Mouse (Mus musculus): ENCODE data around the gene Apc2. TPM values are rescaled to one million over a fixed set of nuclear protein-coding genes. Genes with fewer than 3 reads are reported as not detected.

The Apc2 gene
- total RNA-seq, 1 experiment from 2014 or later: 0.05 TPM

DNA sequence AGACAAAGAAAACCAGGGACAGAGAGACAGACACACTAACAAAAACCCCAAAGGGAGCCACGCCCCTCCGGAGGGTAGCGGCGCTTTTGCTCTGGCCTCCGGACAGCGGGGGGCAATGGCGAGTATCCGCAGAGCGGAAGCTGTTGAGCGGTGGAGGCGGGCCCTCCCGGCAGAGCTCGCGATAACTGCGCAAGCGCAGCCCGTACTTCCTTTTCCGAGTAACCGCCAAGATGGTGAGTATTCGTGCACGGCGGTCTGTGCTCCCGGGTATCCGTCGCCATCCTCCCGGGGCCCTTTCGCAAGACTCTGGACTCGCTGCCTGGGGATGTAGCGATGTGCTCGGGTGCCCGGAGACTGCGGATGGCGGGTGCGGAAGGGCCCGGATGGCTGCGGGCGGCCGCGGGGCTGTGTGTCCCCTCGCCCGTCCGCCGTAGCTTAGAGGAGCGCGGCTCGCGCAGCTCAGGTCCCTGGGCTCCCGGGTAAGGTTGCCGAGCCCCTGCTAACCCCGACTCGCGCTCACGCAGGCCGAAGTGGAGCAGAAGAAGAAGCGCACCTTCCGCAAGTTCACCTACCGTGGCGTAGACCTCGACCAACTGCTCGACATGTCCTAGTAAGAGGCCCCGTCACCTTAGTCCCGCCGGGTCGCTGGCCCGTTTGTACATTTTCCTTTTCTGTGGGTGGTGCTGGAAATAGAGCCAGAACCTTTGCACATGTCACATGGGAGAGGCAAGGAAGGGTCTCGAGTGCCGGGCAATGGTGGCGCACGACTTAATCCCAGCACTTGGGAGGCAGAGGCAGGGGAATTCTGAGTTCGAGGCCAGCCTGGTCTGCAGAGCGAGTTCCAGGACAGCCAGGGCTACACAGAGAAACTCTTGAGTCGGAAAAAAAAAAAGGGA is 3.3 kb upstream of the Apc2 start, which contains the start of gene Rps15:
Gene Rps15 (plus strand): TSS at position 203 of the 896 bp plus-strand sequence.
- peak; percentile 88 for ATAC-seq (replicated peaks; ENCODE audit: low read depth, poor library complexity, severe bottlenecking)

DNA sequence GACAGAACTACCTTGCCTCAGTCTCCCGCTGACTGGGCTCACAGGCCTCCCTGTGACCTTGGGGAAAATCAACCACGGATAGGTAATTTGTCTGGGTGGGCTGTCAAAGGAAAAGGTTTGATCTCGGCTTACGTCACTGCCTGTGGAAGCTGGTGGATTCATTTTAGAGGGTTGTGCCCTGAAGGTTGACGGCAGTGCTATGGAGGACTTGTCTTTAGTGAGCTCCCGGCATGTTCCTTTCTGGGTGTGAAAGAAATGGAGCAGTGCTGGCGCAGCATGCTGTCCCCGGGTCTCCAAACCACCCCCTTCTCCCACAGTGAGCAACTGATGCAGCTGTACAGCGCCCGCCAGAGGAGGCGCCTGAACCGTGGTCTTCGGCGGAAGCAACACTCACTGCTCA is 2.5 kb upstream of the Apc2 start:
- no peak for ATAC-seq (replicated peaks; ENCODE audit: low read depth, poor library complexity, severe bottlenecking)

DNA sequence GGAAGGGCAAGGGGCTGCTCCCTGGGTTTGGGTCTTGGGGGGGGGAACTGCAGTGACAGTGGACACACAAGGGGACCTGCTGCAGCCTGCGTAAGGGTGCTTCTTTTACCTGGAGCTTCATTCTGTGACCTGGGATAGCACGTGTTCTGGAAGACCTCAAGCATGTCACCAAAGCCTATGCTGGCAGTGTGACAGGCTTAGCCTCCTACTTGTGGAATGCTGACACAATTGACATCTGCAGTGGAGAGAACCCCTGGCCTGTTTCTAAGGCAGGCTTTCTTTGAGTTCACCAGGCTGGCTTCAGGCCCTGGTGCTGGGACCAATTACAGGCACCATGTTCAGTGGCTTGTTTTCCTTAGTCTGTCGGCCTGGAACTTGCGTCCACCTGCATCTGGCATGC is 1.5 kb upstream of the Apc2 start:
- ATAC-seq (replicated peaks; ENCODE audit: low read depth, poor library complexity, severe bottlenecking): no peak

DNA sequence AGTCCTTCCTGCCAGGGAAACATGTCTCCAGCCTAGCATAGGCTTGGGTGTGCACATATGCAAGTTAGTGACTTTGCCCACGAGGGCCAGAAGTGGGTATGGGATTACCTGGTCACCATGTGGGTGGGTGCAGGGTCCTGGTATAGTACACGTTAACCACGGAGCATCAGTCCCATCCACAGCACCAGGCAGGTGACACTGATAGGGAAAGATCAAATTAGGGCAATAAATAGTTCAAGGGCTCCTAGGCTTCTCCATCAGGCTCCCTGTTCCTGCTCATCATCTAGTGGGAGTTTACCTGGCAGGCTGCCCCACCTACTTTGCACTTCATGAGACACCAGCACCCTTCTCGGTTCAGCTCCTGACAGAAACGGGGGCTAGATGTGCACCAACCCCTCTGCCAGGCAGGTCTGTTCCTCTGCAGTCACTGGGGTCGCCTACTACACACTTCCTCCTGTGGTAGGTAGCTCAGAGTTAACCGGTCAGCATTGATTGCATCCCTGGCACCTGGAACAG is 931 bp upstream of the Apc2 start:
- ATAC-seq (replicated peaks; ENCODE audit: low read depth, poor library complexity, severe bottlenecking): no peak

DNA sequence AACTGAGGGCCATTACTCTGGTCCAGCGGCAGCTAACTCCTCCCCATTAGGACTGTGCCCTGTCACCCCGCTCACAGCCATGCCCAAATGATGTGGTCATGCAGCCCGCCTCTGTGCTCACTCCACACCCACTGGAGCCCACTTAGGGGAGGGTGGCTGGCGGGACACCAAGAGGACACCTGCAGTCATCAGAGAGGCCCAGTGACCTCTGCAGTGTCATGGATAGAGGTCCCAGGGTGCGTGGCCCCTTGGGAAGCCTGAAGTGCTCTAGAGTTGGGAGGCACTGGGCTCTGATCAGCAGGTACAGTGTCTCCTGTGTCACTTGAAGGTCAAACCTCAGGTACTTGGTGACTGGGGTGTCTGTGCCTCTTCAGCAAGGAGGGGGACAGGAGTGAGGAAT is 1.0 kb downstream of the Apc2 start:
- no peak for ATAC-seq (replicated peaks; ENCODE audit: low read depth, poor library complexity, severe bottlenecking)

DNA sequence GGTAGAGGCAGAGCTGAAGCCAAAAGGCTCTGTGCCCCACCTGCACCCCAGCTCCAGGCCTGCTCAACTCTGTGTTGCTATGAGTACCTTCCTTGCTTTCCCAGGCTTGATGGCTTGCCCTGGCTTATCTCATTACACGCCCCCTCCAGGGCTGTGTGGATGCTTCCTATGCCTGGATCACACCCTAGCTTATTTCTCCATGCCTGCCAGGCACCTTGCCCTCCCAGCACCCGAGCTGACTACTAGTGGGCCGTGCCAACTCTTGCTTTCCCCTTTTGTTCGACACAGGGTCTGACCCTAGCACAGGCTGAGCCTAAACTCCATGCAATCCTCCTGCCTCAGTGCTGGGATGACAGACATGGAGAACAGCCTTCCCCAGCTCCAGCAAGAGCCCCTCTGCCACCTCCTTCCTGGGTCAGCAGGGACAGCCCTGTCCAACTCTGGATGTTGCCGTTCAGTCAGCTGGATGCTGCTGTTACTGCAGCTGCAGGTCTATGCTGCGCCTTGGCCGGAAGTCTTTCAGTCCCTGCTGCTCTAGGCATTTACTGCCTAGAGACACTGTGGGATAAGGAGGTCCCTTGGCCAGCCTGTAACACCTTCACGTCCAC is 1.9 kb downstream of the Apc2 start:
- no peak for ATAC-seq (replicated peaks; ENCODE audit: low read depth, poor library complexity, severe bottlenecking)

DNA sequence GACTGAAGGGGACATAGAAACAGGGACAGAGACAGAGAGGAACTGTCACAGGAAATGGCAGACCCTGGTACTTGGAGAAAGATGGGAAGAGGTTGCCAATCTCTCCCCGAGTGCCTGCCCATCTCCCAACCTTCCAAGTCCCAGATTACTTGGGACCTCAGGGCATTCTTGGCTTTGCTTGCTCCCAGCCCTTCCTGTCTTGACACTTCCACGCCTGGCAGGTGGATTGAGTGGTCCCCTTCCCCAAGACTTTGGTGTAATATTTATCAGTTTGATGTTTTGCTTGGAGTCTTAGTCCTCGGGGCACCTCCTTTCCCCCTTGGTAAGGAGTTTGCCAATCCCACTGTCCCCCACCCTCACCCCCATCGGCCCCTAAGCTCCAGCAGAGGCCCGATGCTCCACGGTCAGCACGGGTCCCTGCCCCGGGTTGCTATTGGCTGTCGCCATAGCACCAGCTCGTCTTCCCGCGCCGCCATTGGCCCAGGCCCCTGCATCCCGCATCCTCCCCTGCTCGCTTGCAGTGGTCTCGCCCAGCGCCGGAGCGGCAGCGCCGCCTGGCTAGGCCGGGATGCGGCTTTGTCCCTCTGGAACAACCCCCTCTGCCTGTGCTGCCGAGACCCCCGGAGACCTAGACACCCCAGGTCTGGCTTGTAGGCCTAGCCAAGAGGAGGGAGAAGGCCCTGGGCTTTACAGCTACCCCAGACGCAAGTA is 2.9 kb downstream of the Apc2 start:
- no peak for ATAC-seq (replicated peaks; ENCODE audit: low read depth, poor library complexity, severe bottlenecking)

DNA sequence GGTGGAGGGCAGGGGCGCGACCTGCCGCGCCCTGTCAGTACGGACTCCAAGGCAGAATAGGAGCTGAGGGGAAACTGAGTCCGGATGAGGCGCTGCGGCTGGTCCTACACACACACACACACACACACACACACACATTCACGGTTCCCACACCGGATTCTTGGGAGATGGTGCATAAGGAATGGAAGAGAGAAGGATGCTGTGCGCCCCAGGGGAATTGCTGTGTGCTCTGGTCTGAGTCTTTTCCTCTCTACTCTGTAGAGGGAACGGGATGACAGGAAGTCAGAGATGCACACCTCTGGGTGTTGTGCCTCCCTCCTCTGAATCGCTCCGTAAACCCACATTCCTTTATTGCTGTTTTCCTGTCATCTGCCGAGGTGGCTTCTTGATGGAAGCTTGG is 3.5 kb downstream of the Apc2 start:
- no peak for ATAC-seq (replicated peaks; ENCODE audit: low read depth, poor library complexity, severe bottlenecking)

DNA sequence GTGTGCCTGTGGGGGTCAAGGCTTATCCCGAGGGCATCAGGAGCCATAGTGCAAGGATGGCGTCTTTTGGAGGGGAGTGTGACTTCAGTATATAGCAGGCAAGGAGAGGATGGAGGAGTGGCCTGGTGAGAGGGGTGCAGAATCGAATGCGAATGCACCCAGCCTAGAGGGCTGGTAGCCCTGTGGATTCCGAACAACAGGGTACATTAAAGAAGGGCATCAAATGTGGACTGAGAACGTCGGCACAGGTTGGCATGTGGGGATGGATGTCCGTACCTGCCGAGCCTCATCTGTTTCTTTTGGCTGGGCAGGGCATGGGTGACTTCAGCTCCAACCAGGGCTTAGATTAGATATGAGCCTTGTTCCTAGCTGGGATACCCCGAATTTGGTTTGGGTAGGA is 4.0 kb downstream of the Apc2 start:
- ATAC-seq (replicated peaks; ENCODE audit: low read depth, poor library complexity, severe bottlenecking): no peak

DNA sequence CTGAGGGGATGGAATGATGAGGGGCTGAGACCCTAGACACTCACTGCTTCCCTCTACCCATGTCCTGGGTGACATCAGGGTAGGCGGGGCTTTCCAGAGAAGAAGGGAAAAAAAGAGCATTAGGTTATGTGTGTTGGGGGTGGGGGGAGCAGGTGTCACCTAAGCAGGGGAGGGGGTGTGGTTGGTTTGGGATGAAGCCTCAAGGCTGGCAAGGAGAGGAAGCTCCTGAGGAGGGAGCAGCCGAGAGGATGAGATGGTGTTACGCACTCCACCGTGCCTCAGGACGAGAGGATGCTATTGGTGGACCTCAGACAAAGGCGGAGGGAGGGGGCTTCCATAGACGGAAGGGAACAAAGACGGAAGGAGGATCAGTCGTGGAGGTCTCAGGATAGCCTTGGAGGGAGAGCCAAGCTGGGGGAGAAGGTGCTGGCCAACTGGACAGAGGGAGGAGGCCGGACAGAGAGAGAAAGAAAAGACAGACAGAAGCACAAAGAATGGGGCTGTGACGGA is 5.0 kb downstream of the Apc2 start:
- no peak for ATAC-seq (replicated peaks; ENCODE audit: low read depth, poor library complexity, severe bottlenecking)

DNA sequence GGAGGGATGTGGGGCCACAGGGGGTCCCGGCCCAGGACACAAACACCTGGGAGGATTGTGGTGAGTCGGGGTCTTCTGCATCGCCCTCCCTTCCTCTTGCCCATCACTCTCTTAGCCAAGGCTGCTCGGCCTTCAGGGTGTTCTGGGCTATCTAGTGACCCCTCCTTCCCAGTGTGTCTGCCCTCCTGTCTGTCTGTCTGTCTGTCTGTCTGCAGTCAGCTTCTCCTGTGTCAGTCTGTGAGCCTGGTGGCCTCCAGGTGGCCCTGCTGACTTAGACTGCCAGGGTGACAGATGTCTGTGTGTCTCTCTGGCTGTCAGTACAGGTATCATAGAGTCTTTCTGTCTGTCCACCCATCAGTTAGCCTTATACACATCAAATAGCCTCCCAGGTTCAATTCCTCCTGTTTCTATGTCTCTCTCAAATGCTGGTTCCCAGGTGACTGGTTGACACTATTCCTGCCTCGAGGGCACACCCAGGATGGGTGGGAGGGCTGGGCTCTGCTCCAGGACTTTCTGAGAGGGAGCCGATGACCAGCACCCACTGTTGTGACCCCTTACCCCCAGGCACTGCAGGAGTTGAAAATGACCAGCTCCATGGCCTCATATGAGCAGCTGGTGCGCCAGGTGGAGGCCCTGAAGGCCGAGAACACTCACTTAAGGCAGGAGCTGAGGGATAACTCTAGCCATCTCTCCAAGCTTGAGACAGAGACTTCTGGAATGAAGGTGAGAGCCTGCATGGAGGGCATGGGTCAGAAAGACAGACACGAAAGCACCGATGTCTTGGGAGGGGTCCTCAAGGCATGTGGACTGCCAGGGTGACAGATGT is 5.7 kb downstream of the Apc2 start:
- ATAC-seq (replicated peaks; ENCODE audit: low read depth, poor library complexity, severe bottlenecking): no peak

DNA sequence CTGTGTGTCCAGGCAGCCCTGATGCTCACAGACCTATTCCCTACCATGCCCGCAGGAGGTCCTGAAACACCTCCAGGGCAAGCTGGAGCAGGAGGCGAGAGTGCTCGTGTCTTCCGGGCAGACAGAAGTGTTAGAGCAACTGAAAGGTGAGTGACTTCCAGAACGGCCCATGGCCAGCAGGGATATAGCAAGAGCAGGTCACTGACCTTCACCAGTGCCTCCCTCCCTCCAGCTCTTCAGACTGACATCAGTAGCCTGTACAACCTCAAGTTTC is 6.2 kb downstream of the Apc2 start:
- no peak for ATAC-seq (replicated peaks; ENCODE audit: low read depth, poor library complexity, severe bottlenecking)

DNA sequence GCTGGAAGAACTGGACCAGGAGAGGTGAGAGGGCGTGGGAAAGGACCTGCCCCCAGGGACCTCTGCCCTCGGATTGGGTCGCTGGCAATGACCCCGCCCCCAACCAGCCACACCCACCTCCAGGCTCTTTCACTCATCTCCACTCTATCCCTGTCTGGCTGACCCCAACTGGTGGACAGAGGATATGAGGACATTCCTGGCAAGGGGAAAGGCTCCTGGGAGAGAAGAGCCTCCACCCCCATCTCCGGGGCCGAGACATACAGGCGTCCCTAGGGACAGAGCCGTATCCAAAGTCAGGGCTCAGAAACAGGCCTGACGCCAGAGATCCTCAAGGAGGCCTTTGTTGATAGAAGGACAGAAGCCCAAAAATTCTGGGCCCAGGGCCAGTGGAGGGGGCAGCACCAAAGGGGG is 6.7 kb downstream of the Apc2 start:
- ATAC-seq (replicated peaks; ENCODE audit: low read depth, poor library complexity, severe bottlenecking): no peak

DNA sequence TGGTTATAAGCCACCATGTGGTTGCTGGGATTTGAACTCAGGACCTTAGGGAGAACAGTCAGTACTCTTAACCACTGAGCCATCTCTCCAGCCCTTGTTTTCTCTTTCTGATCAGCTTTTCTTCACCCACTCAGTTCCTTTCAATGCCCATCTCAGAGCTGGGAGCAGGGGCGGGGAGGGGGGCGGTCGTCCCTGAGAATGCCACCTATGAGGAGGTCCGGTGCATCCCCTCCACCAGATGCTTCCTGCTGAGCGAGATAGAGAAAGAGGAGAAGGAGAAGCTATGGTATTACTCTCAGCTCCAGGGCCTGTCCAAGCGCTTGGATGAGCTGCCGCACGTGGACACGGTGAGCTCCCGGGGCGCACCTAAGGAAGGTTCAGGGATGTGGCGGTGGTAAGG is 8.7 kb downstream of the Apc2 start:
- ATAC-seq (replicated peaks; ENCODE audit: low read depth, poor library complexity, severe bottlenecking): peak; percentile 67

DNA sequence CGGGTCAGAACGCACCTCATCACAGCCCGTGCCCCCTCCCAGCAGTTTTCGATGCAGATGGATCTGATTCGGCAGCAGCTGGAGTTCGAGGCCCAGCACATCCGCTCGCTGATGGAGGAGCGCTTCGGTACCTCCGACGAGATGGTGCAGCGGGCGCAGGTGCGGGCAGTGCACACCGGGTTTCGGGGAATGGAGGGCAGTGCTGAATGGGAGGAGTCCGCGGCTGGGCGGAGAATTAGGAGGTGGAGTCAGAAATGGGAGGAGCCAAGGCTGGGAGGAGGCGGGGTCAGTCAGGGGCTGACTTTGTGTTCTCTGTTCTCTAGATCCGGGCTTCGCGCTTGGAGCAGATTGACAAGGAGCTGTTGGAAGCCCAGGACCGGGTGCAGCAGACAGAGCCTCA is 9.1 kb downstream of the Apc2 start:
- peak; percentile 86 for ATAC-seq (replicated peaks; ENCODE audit: low read depth, poor library complexity, severe bottlenecking)

DNA sequence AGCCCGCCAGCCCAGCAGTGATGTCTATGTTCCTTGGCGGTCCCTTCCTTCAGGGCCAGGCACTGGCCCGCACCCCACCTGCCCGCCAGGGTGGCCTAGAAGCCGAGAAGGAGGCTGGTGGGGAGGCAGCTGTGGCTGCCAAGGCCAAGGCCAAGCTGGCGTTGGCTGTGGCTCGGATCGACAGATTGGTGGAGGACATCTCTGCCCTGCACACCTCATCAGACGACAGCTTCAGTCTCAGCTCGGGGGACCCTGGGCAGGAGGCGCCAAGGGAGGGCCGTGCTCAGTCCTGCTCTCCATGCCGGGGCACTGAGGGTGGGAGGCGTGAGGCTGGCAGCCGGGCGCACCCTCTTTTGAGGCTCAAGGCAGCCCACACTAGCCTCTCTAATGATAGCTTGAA is 15.8 kb downstream of the Apc2 start:
- ATAC-seq (replicated peaks; ENCODE audit: low read depth, poor library complexity, severe bottlenecking): no peak

DNA sequence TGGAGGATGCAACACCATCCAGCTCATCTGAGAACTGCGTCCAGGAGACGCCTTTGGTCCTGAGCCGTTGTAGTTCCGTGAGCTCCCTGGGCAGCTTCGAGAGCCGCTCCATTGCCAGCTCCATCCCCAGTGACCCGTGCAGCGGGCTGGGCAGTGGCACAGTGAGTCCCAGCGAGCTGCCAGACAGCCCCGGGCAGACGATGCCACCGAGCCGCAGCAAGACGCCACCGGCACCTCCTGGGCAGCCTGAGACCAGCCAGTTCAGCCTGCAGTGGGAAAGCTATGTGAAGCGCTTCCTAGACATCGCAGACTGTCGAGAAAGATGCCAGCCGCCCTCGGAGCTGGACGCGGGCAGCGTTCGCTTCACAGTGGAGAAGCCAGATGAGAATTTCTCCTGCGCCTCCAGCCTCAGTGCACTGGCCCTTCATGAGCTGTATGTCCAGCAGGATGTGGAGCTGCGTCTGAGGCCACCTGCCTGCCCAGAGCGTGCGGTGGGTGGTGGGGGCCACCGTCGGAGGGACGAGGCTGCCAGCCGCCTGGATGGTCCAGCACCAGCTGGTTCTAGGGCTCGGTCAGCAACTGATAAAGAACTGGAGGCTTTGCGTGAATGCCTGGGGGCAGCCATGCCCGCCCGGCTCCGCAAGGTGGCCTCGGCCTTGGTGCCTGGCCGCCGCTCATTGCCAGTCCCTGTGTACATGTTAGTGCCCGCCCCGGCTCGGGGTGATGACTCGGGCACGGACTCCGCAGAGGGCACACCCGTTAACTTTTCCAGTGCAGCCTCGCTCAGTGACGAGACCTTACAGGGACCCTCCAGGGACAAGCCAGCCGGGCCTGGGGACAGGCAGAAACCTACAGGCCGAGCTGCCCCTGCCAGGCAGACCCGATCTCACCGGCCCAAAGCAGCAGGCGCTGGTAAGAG is 17.1 kb downstream of the Apc2 start:
- ATAC-seq (replicated peaks; ENCODE audit: low read depth, poor library complexity, severe bottlenecking): no peak

DNA sequence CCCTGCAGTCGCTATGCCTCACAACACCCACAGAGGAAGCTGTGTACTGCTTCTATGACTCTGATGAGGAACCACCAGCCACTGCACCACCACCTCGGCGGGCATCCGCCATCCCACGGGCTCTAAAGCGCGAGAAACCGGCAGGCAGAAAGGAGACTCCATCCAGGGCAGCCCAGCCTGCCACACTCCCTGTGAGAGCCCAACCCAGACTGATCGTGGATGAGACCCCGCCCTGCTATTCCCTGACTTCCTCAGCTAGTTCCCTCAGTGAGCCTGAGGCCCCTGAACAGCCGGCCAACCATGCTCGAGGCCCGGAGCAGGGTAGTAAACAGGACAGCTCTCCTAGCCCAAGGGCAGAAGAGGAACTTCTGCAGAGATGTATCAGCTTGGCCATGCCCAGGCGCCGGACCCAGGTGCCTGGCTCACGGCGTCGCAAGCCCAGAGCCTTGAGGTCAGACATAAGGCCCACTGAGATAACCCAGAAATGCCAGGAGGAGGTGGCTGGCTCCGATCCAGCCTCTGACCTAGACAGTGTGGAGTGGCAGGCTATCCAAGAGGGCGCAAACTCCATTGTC is 17.9 kb downstream of the Apc2 start:
- peak; percentile 52 for ATAC-seq (replicated peaks; ENCODE audit: low read depth, poor library complexity, severe bottlenecking)
